Mouse (Mus musculus): ENCODE results near the gene Camta1.
A peak's percentile ranks its signal among the peaks of the same experiment; 100 is the strongest.

Camta1 gene

DNA sequence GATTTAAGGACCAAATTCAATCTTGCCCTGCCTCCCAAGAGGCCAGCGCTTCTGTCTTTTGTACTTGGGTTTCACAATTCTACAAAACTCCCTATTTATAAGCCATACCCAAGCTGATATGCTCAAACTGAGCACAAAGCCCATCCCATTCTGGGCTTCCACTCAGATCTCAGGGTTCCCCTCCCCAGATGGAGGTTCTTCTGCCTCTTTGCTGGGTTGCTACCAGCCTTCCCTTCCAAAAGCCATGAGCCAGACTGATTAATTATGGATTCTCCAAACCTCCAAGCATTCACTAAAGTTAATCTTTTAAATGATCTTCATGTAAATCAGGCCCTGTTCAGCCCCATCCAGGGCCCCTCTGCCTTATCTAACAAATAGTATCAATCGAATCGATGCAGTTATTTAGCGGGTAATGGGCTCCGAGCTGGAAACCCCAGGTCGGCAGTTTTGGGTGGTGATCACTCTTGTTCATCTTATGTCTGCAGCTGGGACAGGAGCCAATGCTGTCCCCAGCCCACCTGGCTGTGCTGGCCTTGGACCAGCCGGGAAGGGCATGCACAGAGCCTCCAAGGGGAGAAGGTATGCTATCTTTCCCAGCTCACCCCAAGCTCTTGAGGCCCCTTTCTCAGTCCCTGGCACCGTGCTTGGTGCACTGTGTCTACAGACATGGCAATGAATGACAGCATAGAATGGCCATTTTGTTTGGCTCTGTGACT is 534.5 kb downstream of the Camta1 start:
- DNase-seq (ENCODE audit: low spot score): no peak

DNA sequence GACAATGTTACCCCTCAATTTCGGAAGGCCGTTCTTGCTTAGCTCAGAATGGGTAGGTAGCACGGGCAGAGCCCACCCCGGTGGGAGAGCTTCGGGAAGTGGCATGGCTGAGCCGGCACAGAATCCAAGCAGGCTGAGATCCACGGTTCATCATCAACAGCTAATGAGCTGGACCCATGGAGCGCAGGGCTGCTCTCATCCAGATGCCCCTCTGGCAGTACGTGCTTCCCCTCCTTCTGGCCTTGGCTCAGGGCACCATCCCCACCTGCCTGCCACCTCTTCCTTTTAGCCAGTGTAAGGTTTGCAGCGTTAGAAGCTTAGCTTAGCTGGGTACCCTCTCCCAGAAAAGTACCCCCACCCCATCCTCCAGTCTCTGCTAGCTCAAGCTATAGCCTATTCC is 545.2 kb downstream of the Camta1 start:
- no peak for DNase-seq (ENCODE audit: low spot score)

DNA sequence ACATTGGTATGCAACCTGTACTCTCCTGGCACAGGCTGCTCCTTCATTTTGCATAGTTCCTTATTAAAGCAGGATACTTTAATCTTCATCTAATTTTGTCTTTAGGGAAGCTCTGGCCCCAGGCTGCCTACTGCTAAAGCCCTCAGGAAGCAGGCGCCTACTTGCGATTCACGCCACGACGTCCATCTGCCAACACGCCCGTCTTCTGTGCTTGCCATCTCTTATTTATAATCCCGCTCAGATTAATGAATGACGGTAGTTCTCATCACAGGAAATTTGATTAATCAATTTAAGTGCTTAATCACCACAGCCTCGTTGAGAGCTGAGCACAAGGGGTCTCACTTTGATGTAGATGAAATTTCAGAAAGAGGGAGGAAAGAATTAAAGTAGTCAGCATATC is 546.0 kb downstream of the Camta1 start:
- DNase-seq (ENCODE audit: low spot score): no peak

DNA sequence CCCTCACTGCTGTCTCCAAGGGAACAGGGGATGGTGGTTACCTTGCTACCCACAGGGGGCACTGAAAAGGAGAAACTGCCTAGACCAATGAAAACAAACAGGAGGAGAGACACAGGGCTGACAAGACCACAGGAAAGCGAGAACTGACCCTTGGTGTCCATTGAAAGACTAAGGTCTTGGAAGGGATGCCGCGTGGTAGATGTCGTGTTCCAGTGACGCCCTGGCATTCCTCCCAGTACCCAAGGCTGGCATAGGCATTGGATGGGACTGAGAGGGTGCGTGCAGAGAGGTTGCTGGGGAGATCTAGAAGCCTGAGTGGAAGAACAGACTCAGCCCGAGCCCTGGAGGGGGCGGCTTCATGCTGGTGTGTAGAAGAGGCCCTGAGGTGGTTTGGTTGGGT is 550.9 kb downstream of the Camta1 start:
- no peak for DNase-seq (ENCODE audit: low spot score)

DNA sequence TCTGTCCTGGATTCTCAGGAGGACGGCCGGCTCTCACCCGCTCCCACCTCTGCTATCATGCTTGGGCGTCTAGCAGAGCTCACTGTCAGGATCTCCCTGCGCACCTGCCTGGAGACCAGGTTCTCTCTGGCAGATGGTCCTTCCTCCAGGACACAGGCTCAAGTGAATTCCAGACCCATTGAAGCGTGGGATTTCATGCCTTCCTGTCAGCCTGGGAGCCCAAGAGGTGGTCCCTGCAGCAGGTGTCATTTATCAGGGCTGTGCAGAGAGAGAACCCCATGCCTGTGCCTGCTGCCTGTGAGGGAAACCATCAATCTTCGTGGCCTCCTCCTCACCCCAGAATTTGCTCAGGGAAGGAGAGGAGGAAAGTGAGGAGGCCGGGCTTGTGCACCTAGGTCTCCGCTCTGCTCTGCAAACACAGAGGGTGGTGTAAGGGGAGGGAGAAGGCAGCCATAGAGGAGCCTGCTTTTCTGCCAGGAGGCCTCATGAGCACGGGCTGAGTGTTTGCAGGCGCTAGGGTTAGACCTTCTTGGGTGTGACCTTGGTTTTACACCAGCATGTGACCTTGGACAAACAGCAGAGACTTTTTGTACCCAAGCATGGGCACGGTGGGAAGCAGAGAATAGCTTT is 551.5 kb downstream of the Camta1 start:
- DNase-seq (ENCODE audit: low spot score): no peak

DNA sequence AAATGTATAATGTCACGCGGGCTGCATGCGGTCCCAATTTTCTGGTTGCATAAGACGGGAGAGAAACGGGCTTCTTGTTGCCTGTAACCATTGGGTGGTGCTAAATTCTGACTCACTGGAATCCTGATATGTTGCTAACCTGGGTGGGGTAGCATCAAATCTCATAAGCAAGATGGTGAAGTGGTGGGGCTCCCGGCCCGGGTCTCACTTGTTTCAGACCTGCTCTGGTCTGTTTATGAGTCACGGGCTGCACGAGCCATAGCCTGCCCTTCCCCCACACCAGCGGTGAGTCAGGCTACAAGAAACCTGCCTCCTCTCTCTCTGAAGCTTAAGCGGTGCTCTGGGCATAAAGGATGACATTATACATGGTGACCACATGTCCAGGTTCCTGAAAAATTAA is 554.8 kb downstream of the Camta1 start:
- DNase-seq (ENCODE audit: low spot score): no peak

DNA sequence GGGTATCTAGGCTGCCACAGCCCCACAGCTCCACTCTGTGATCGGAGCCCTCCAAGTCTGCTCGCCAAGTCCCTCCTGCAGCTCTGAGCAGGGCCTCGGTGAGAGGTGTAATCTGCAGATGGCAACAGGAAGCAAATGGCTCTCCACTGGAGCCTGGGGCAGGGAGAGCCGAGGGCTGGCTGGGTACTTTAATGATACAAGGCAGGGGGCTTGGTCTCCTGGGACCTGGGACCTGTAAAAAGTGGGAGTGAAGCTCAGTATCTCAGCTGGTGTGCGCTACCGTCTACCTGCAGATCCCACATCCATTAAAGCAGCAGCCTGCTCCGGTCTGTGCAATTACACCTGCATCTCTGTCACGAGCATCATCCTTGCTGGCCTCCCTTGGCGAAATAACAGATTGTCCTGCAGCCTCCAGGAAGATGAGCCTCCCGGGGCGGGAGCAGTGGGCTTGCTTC is 555.3 kb downstream of the Camta1 start:
- DNase-seq (ENCODE audit: low spot score): no peak

DNA sequence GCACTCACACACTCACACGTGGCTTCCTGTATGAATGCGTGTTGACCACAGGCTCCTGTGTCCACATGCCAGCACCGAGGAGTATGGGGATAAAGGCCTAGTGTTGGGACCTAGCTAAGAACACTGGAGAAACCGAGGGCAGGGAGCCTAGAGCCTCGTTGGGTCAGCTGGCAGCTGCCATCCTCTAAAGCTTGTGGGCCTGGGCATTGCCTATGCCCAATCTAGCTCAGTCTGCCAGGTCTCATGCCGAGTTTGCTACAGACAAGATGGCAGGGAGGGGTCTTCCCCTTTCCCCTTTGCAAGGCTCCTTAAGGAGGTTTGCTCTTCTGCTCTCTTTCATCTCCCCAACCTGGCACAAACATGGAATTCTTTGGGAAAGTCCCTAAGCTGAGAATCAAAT is 555.9 kb downstream of the Camta1 start:
- DNase-seq (ENCODE audit: low spot score): no peak

DNA sequence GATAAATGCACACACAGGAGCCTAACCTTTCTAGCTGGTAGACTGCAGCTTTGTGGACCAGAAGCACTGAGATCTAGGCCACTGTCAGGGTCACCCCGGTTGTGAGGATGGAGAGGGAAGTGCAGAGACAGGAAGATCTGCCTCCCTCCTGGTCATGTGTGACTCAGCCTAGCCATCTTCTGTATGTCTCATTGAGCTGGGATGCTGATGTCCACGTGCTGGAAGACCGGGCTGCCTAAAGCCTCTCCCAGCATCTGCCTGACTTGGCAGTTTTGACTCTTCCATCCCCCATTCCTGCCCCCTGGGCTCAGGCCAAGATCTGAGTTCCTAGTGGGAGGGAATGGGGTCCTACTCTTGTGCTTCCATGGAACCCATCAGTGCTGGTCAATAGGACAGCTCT is 557.7 kb downstream of the Camta1 start:
- DNase-seq (ENCODE audit: low spot score): no peak

DNA sequence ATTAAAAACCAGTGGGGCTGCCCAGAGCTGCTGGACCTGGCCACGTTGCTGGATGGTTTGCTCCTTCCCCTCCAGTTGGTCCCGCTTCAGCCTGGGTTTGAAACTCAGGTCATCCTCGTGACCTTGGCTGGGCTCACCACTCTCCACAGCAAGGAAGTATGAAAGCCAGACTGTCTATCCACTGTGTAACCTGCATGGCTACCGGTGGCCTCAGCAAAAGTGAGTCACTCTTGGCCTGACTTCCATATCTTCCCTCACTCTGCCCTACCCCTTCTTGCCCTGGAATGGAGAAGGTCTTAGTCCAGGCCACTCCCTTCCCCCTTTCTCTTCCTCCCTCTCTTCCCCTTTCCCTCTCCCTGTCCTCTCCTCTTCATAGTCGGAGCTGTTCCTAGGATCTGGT is 558.2 kb downstream of the Camta1 start:
- DNase-seq (ENCODE audit: low spot score): no peak

DNA sequence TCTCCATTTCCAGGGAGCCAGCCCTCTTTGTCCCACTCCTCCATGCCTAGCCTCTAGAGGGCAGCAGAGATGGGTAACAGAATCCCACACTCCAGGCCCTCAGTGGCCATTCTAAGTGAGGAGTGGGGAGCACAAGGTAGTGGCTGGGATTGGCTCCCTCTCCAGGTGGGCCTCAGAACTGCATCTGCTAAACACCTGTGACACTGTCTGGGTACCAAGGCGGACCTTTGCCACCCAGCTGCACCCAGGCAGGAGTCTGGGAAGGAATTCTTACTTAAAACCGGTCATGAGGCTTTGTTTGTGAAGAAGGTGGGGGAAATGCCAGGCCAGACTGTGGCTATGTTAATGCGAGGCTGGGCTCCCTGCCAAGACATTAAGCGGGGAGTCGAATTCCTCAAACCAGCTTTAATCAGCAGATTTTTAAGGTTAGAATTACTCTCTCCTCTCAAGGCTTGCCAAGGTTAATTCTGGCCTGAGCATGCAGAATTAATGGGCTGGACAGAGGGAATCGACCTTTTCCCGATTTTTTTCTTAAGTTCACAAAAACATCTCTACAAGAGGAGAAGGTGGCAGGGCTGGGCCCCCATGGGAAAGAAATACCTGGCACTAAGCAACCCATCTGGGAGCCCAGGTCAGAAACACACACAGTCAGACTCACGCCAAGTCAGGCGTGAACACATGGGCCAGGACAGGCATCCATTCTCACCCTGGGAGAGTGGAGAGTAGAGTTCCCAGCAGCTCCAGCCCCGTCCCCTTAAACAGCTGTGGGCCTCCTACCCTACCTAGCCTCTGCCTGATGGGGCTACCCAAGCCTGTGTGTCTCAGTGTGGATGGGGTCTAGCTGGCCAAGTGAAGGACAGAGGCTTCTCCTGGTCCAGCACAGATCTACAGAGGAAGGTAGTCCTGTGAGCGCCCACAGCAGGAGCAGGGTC is 559.2 kb downstream of the Camta1 start:
- DNase-seq (ENCODE audit: low spot score): peak; percentile 7

DNA sequence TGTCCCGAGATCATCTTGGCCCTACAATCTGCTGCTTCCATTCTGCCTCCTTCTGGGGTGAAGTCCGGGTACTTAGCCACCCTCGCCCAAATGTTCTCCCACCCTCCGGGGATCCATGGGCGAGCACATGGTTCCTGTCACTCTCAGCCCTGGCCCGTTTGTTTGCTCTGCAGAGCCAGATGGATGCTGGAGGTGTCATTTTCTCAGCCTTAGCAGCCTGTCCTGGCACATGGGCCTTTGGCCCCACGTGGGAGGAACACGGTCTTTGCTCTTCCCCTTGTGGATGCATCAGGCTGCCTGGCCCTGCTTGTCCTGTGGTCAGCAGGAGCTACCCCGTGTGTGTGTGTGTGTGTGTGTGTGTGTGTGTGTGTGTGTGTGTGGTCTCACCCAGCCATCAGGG is 560.3 kb downstream of the Camta1 start:
- DNase-seq (ENCODE audit: low spot score): no peak

DNA sequence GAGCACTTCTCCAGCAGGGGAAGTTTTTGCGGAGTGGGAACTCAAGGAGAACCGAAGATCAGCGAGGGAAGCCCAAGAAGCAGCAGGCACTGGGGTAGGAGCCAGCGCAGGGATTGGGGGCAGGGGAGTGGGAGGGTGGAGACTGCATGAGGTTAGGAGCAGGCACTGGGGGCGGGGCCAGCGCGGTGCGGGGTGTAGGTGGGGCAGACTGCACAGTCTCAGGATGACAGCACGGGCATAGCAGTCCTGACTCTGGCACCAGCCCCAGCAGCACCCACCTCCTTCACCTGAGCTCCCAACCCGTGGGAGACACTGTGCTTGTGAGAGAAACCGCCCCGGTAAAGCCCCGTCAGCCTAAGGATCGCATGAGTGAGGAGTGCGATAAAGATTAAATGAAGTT is 561.0 kb downstream of the Camta1 start:
- peak; percentile 9 for DNase-seq (ENCODE audit: low spot score)

DNA sequence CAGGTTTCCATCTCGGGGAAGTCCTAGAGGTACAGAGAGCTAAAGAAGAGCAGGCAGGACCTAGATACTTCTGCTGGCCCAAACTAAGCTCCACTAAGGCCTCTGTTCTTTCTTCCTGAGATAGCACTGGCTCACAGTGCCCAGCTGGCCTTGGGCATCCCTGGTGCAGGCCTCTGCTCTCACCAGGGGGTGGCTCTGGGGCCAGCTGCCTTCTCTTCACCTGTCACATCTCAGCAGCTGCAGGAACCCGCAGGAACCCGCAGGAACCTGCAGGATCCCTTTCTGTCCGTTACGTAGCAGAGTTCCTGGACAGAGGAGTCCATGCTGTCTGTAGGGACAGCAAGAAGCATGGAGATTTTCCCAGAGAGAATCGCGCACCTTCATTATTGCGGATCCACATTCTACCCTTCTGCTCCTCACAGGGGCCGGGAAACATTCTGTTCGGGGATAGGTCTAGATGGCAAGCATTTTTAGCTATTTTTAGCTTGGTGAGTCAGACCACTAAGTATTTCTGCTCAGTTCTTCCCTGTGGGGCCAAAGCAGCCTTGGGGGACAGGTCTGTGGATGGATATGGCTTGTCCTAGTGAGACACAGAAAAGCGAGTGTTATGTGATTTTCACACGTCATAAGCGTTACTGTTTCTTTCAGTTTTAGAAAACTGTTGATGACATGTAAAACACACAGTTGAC is 566.0 kb downstream of the Camta1 start:
- no peak for DNase-seq (ENCODE audit: low spot score)

DNA sequence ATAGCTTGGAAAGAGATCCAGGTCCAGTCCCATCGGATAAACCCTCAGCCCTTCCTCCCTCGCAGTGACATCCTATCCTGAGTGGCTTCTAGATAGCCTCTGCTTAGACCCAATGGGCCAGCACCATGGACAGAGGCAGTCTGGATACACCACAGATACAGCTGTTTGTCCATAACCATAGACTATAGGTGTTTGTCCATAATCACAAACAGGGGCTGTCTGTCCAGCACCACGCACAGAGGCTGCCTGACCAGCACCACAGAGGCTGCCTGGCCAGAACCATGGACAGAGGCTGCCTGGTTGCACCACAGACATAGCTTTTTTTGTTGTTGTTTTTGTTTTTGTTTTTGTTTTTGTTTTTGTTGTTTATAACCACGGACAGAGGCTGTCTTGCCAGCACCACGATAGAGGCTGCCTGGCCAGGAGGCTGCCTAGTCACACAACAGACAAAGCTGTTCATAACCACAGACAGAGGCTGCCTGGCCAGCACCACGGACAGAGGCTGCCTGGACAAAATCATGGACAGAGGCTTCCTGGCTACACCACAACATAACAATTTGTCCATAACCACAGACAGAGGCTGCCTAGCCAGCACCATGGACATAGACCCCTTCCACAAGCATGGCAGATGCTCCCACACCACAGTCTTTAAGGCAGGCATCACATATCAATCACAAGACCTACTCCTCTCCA is 572.6 kb downstream of the Camta1 start:
- peak; percentile 24 for DNase-seq (ENCODE audit: low spot score)

DNA sequence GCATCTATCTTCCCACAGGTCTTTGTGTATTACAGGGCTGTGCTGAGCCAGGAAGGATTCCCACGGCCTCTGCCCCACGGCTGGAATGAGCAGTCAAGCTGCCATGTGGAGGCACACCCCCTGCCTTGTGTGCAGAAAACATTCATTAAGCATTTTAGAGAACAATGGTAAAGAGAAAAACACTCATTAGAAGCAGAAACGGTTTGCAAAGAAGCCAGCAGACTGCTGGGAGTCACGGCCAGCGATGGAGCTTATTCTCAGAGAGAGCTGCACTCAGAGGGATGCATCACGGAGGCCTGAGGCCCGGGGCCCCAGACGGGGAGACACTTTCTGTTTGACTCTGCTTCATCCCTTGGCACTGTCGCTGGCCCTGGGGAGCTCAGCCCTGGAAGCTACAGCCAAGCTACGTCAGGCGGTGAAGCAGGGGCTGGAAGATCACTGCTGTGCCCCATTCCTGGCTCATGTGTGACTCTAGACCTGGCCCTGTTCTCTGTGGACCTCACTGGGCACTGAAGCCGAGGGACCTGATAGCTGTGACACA is 575.7 kb downstream of the Camta1 start:
- DNase-seq (ENCODE audit: low spot score): no peak

DNA sequence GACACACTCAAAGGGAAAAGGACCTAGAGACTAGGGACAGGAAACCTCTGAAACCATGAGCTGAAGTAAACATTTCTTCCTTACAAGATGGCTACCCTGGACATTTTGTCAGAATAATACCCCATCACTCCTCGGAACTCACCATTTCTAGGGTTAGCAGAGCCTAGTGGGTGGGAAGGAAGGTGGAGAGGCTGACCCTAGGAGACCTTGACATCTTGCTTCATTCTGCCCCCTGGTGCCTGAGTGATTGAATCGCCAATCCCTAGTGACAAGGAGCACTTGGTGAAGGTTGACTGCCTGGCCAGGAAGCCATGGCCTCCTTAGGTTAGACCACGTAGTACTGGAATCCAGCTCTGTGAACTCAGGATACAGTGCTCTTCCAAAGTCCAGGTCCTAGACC is 576.2 kb downstream of the Camta1 start:
- DNase-seq (ENCODE audit: low spot score): no peak

DNA sequence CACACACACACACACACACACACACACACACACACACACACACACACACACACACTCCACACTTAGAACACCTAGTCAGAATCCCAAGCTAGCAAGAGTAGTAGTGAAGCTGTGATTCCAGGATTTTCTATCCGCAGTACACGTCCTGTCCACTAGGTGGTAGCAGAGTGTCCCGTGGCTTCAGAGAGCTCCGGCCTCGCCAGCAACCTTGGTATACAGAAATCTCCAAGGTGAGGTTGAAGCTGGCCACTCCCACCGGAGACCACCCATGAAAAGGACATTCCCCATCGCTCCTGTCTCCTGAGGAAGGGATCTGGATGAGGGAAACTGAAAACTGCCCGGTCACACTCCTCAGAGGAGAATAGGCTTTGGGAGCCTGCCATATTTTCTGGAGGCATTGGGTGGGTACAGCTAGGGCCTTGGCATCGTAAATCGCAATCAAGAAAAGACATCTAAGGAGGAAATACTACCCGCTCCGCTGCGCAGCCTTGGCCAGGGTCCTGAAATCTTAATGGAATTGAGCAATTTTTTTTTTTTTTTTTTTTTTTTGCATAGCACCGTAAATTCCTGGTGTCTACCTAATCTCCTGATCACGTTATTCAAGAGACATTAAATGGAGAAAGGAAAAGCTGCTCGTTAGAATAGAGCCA is 578.5 kb downstream of the Camta1 start:
- DNase-seq (ENCODE audit: low spot score): peak; percentile 22

DNA sequence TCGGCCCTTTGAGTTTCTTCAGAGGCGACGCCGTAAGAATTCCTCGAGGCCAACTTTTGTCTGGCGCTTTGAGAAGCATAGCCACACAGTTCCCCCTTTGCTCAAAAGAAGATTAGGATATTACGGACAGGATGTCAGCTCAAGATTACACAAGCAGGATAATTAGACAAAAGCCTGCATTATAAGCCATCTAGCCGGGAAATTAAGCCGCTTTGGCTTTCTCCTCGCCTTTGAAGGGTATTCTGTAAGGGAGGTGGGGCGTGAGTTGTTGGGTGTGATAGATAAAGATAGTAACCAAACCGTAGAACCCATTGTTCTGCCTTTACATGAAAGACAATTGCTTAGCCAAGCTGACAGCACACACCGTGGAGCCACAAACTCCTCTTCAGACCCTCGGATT is 579.6 kb downstream of the Camta1 start:
- DNase-seq (ENCODE audit: low spot score): no peak

DNA sequence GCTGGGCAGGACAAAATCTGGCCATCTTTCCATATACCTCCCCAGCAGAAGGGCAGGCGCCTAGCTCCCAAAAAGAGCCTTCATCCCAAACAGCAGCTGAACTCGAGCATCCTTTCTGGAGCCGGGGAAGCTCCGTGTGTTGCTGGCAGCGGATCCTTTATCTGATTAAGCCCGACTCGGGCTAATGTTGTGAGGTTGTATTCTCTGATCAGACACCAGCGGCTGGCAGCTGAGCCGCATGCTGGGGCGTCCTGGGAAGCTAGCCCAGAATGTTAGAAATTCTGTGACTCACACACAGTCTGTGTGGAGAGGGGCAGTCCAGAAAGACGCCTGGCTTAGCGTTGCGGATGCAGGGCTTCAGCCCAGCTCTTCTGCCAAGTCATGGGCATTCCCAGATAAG is 586.4 kb downstream of the Camta1 start:
- no peak for DNase-seq (ENCODE audit: low spot score)
